Mouse (Mus musculus) lung, postnatal 25 days (tissue): ENCODE measurements around the gene Med22.

Experiments
- DNase-seq: peaks from one replicate; pipeline ENCODE4 v3.0.0; 2022; ENCODE audit warnings: low spot score

Gene Med22

DNA sequence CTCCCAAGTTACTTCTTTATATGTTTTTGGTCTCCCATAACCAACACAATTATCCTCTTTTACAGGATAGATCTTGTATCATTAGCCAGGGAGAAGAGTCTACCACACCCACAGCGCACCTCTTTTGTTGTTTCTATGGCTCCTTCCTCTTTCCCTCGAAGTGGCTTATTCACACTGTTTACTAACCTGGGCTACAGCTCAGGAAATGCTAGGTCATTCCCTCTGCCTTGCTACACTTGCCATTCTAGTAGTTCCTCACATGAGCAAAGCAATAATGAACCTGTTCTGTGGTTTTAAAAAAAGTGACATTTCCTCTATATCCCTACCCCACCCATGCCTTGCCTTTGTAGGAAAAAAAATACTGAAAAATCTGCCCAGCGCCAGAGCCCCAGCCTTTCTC lies 47.6 kb downstream of the Med22 start:
- DNase-seq = no peak
